Mouse (Mus musculus) erythroblast, embryonic 14.5 days (primary cell): Measurements from ENCODE around the gene Lmx1b.

ENCODE experiments used
- GATA1 ChIP-seq: IDR thresholded peaks from 2 replicates; pipeline ENCODE4 v1.6.1; 2012; ENCODE audit warnings: low read length, inconsistent platforms, mixed read lengths
- TAL1 ChIP-seq: IDR thresholded peaks from 3 replicates; pipeline ENCODE4 v1.6.1; 2012; ENCODE audit warnings: low read length, inconsistent platforms, mixed read lengths

GRCm38 (mm10) chr2:33582457-33583060 lies 57.8 kb downstream of the Lmx1b start:
- TF ChIP-seq GATA1 (no peak), TAL1 (no peak)
